Mouse (Mus musculus): ENCODE results near the gene Nr1d1. TPM values are rescaled to one million over a fixed set of nuclear protein-coding genes. Genes with fewer than 3 reads are reported as not detected.

Nr1d1 gene
- total RNA-seq, 2 experiments from 2014 or later = 226 to 232 TPM

DNA sequence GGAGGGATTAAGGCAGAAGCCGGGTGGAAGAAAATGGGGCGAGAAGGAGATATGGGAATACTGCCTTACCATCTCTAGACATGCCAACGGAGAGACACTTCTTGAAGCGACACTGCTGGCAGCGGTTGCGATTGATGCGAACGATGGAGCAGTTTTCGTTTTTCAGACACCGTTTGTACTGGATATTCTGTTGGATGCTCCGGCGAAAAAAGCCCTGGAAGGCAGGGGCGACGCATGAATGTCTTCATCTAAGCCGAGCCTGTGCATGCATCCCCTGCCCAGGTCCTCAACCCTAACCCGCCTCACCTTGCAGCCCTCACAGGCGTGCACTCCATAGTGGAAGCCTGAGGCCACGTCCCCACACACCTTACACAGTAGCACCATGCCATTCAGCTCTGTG, 4.0 kb downstream of the Nr1d1 start:
- DNase-seq (ENCODE audit: low spot score in 2 of 2) = peak in 1 of 2 experiments; percentile 22

DNA sequence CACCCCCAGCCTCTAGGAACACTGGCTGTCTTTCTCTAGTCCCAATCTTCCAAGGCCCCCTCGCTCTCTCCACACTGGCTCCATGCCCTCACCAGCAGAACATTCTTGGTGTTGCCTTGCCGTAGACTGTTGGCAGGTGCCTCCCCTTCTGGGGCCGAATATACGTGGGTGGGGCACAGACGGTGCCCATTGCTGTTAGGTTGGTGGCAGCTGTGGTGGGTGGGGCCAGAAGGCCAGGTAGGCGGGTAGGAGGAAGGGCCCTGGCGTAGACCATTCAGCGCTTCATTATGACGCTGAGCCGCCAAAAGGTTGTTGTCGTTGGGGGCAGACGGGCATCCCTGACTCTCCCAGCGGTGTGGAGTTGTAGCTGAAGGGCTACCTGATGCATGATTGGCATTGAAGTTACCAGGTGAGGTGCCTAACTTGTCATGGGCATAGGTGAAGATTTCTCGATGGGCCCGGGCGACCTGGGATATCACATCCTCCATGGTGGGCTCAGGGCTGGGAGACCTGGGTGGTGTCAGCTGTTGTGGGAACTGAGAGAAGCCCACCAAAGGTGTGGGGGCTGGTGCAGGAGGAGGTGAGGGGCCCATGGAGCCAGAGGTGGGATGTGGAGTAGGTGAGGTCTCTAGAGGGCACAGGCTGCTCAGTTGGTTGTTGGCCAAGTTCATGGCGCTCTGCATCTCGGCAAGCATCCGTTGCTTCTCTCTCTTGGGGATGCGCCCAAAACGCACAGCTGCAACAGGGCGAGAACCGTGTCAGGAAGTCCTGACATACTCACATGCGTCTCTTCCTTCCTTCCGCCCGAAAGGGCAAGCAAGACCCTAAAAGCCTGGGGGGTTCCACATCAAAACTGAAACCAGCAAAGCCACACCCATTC, 4.8 kb downstream of the Nr1d1 start:
- no peak for DNase-seq (ENCODE audit: low spot score in 2 of 2)

DNA sequence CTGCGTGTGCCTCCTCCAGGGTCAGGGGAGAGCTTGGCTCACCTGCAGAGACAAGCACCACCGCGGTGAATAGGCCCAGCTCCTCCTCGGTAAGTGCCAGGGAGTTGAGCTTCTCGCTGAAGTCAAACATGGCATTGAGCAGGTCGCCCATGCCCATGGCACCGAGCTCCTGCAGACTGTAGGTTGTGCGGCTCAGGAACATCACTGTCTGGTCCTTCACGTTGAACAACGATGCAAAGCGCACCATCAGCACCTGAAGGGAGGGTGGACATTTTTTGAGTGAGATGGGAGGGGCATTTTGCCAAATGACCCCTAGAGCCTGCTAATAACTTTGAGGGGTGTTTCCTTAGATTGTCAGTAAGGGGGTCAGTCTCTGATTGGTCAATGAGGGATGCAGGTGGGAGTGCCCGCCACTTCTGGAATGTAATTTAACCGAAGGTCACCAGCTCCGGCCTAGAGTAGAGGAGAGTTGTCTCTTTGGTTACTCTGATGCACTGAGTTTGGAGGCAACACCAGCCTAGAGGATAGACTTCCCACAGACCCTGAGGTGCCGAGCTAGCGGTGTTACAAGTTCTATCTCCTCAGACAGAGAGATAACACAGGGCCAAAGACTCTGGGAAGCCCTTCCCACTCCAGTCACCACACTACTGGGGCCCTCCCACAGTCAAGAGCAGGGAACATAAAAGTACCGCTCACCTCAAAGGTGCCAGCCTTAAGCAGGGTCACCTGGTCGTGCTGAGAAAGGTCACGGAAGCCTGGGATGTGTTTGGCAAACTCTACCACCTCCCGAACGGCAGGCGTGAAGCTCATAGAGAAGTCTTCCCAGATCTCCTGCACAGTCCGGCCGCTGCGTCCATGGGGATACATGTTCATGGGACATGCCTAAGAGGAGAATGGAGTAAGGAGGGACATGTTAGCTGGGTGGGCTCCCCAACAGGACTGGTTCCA, 5.9 kb downstream of the Nr1d1 start:
- DNase-seq (ENCODE audit: low spot score in 2 of 2) = no peak

DNA sequence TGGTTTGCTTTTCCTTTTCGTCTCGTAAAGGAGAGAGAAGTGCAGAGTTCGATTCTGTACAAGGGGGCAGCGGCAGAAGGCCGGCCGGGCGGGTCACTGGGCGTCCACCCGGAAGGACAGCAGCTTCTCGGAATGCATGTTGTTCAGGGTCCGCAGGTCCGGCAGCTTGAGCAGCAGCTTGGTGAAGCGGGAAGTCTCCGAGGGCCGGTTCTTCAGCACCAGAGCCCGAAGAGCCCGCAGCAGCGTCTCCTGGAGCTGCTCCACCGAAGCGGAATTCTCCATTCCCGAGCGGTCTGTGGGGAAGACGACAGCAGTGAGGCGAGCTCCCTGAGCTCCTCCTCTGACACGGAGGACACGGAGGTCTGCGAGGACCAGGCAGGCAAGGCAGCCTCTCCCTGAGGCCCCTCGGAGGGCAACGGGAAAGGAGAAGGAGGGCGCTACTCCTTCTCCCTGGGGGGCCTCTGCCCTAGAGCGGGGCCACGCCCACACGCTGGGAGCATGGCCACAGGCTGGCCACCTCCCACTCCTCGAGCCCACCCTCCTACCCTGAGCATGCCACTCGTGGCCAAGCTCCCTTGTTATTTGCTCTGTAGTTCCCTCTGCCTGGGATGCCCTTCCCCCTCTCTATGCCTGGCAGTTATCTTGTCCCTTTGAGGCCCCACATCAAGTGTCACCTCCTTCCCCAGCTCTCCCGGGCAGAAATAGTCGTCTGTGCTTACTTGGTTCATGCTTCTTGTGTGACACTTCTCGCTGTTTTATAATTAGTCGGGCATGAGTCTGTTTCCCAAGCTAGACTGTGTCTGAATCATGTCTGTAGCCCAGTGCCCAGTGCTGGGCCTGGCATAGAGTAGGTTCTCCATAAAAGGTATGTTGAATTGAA, 6.8 kb downstream of the Nr1d1 start:
- peak in 1 of 2 experiments; percentile 34 for DNase-seq (ENCODE audit: low spot score in 2 of 2)

DNA sequence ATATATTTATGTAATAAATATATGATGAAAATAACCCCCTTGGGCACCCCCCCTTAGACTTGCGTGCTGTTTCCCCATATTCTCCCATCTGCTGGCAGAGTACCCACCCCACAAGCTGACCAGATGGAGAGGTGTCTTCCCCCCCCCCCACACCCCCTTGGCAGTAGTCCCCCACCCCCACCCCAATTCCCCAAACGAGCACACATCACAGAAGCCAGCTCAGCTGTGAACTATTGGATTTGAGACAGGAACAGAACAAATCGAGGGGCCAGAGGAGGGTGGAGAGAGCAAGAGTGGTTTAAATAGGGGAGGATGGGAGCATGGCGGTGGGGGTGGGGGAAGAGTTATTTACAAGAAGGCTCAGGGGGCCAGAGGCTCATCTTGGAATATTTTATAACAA, 7.4 kb downstream of the Nr1d1 start:
- DNase-seq (ENCODE audit: low spot score in 2 of 2) = no peak

DNA sequence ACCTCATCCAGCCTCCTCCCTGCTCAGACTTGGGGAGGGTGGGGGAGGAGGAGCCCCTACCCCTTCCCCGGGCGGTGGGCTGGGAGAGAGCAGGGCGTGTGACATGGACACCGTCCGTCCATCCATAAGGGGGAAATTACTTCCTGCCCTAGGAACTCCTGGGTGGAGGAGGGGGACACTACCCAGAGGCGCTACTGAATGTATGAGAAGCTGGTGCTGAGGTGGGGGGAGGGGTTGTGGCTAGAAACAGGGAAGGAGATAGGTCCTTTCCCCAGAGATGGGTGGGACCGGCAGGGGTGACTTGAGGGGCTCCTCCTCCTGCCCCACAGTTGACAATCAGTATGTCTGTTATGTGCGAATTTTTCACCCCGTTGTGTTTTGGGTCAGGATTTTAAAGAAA, 7.9 kb downstream of the Nr1d1 start:
- peak in 1 of 2 experiments; percentile 47 for DNase-seq (ENCODE audit: low spot score in 2 of 2)

DNA sequence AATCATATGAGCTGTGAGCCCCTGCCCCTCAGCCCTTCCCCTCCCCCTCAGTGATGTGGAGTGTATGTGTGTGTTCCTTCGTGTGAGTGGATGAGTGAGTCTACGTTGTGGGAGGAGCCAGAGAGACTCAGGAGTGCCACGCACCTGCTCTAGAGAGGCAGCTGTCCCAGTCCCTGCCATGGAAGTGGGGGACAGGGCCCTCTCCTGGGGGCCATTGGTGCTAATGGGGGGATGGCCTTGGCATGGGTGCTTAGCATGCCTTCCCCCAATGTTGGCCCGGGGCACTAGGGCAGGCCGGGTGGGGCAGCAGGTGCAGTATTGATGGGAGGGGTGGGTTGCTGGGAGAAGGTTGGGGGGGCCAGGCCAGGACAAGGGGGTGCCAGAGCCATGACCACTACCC, 8.3 kb downstream of the Nr1d1 start:
- peak in 1 of 2 experiments; percentile 27 for DNase-seq (ENCODE audit: low spot score in 2 of 2)

DNA sequence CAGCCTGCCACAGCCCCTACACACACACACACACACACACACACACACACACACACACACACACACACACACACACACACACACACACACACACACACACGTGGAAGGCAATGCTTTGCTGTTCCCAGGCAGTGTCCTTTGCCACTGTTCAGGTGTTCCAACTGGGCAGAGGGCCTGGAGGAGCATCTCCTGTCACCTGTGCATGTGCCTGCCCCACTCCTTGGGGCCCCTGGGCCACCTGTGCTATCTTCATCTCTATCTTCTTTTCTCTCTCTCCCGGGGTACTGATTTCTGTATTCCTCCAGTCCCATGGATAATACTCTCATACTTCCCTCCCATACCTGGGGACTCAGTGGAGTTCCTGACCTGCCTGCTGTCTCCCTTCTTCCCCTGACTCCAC, 8.8 kb downstream of the Nr1d1 start:
- no peak for DNase-seq (ENCODE audit: low spot score in 2 of 2)

DNA sequence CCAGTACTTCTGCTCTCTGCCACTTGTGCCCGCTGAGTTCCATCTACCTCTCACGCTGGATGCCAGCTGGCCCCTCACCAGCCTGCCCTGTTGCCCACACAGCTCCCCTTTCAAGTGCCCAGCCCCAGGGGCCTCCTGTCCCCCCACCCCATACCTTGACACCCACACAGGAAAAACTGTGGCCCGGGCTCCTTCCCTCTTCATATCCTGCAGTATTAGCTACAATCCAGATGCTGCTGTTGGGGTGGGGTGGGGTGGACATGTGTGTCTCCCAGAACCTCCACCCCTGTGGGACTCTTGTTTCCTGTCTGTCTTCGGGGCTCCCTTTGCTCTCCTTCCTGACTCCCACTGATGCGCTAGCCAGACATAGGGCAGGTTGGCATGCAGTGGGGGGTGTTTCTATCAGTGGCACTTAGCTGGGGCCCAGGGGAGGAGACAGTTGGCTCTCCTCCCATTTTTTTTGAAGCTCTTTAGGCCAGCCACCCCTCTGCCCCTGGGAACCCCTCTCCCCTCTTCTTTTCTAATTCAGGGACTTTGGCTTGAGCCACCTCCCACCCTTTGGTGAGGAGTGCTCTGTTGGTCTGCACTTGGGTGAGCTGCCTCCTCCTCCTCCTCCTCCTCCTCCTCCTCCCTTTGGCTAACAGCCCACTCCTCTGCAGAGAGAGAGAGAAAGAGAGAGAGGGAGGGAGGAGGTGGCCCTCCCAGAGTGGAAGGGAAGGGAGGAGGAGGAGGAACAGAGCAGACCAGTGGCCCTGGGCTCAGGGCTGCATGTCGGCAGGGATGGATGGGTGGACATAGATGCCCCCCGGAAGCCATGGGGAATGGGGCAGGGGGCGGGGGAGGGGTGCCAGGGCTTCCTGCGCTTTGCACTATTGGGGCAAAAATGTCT, 9.5 kb downstream of the Nr1d1 start:
- peak in 1 of 2 experiments; percentile 25 for DNase-seq (ENCODE audit: low spot score in 2 of 2)

DNA sequence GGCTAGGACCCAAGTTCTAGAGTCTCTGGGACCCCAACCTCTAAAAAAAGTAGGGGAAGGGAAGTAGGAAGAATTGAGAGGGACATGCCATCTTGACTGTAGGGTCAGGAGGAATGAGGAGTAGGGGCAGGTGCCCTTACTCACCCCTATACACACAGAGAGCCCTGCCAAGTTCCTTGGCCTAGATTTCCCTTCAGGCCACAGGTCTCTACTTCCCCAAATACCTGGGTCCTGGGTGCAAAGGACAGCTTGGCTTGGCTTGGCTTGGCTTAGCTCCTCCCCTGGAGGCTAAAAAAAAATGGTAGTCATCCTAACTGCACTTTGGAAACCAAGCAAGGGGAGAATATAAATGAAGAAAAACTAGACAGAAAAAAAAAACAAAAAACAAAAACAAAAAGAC, 10.4 kb downstream of the Nr1d1 start:
- DNase-seq (ENCODE audit: low spot score in 2 of 2) = no peak

DNA sequence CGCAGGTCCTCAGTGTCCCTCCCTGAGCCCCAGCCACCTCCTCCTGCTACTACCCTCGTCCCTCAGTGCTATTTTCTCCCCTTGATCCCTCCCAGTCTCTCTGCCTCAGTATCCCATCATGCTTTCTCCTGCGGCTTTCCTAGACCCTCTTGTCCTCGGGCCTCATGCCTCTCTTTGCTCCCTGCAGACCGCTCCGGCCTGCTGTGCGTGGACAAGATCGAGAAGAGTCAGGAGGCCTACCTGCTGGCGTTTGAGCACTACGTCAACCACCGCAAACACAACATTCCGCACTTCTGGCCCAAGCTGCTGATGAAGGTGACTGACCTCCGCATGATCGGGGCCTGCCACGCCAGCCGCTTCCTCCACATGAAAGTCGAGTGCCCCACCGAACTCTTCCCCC, 11.0 kb downstream of the Nr1d1 start:
- DNase-seq (ENCODE audit: low spot score in 2 of 2) = no peak

DNA sequence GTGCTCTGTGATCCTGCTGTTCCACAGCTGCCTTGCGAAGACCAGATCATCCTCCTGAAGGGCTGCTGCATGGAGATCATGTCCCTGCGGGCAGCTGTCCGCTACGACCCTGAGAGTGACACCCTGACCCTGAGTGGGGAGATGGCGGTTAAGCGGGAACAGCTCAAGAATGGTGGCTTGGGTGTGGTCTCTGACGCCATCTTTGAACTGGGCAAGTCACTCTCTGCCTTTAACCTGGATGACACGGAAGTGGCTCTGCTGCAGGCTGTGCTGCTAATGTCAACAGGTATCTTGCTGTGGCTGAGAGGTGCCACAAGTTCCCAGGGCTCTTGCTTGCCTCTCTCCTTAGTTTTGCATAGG, 11.7 kb downstream of the Nr1d1 start:
- DNase-seq (ENCODE audit: low spot score in 2 of 2) = no peak

DNA sequence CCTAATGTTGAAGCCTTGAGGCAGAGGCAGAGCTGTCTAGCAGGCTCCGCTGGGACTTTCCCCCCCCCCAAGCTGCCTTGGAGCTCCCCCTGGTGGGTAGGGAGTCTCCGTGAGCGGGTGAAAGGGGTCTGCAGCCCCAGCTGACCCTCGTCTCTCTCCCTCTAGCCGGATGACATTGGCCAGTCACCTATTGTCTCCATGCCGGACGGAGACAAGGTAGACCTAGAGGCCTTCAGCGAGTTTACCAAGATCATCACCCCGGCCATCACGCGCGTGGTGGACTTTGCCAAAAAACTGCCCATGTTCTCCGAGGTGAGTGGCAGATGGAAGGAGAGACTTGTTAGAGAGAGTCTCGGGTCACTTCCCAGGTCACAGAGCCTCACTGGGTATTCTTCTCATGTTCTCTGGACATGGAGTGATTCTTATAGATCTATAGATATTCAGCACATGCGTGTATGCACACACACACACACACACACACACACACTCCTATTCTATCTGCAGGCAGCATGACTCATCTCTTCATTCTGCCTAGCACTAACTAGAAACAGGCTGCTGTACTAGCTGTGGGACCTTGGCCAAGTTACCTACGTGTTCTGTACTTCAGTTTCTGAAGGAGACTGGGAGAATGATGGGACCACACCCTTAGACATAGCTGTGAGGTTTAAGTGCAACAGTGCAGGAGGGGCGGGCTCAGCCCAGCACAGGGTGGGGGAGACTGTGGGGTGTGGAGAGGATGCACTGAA, 12.2 kb downstream of the Nr1d1 start:
- peak in 1 of 2 experiments; percentile 35 for DNase-seq (ENCODE audit: low spot score in 2 of 2)

DNA sequence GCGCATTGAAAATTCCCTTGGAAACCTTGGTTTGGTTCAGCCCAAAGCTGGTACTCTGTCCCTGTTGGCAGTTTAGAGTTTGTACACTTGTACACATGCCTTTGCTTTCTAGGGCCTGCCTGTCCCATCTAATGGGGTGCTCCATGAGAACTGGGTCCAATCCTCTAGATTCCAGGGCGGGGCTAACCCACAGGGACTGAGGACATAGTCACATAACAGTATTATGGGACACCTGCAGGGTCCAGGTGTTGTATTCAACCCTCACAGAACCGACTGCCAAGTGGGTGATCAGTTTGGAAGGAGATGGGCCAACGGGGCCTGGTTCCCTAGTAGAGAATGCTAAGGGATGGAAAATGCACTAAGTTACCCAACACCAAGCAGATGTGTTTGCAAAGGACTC, 13.2 kb downstream of the Nr1d1 start:
- no peak for DNase-seq (ENCODE audit: low spot score in 2 of 2)

DNA sequence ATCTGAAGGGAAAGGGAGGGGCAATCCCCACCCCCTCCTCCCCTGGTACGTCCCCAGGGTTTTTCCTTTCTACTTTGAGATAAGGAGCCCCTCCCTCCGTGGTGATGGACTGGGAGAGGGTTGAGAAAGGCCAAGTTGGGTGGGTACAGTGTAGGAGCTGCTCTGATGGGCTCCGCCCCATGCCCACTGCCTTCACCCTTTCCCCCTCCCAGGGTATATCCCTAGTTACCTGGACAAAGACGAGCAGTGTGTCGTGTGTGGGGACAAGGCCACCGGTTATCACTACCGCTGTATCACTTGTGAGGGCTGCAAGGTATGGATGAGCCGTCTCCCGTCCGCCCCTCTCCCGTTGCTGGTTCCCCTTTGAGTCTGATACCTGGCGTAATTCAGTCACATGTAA, 18.4 kb downstream of the Nr1d1 start:
- DNase-seq (ENCODE audit: low spot score in 2 of 2) = peak in 1 of 2 experiments; percentile 1

DNA sequence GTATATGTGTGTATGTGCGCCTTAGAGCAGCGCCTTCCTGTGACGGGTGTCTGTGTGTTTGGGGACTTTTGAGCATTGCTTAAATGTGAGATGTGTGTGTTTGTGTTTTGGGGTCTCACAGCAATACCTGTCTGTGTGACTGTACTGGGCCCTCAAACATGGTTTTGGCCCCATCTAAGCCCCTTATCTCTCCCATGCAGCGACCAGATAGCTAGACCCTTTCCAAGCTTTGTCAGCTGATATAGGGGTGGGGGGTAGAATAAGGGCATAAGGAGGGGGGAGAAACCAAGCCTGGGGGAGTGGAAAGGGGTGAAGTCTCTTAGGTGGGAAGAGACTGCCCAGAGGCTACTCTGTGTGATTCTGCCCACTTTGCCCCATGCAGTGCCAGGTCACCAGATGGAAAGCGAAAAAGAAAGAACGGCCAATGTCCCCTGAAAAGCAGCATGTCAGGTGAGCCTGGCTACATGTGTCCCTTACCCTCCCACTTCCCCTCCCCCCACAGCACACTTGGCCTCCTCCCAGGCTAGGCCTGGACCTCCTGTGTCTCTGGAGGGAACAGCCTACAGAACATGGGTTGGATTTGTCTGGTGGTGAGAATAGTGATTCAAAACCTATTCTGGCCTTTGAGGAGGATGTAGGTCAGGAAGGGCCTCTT, 19.3 kb downstream of the Nr1d1 start:
- no peak for DNase-seq (ENCODE audit: low spot score in 2 of 2)

DNA sequence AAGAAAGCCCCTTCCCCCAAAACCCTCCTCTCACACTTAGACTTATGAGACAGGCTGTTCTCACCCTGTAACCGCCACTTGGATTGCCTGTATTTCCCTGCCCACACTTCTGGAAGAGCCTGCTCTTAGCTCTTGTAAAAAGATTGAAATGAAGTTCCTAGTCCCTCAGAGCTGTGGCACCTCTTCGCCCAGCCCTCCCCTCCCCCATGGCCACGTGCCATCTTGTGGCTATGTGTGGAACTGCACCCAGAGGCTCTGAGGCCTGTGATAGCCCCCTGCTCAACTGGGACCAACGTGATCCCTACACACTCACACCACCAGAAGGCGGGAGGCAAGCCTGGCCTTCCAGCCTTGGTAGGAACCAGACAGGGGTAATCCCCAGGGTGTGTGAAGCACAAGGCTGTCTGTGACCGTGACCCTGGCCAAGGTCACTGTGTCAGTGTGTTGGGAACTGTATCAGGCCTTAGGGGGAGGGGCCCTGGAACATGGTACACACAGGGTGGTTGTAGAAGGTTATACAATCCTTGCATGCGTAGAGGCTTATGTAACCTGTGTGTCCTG, 20.4 kb downstream of the Nr1d1 start:
- DNase-seq (ENCODE audit: low spot score in 2 of 2) = peak; percentile 62 to 73

DNA sequence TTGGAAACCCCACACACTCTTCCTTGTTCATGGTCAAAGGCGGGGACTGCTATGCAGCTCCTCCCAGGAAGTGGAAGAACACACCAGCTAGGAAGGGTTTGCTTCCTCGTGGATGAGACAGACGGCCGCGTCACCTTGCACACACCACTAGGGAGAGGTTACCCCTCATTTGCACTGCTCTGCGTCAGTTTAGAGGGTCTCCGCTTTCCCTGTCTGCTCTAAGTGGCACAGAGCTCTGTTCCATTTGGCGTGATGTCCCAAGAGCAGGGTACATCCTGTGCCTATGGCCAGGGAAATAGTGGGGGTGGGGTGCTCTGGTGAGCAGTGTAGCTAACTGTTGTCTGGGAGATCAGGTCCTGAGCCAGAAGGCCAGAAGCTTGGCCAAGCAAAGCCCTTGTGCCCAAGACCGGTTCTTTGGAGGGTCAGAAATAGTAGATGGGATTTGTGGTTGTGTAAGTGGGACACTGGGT, 20.9 kb downstream of the Nr1d1 start:
- DNase-seq (ENCODE audit: low spot score in 2 of 2) = no peak

All from adrenal gland, adult 18-20 months (tissue).